Mouse (Mus musculus) hematopoietic stem cell, adult 5-6 weeks (primary cell): ENCODE data around the gene Lmtk2. TPM values are rescaled to one million over a fixed set of nuclear protein-coding genes. Genes with fewer than 3 reads are reported as not detected.

Experiments
- ATAC-seq, 2 experiments: fragments of 125-278 bp in 1 of 2; replicated peaks in 1 of 2; 2 replicates each; pipeline ENCODE4 v1.8.0; 2016 to 2017; ENCODE audit warnings: inconsistent platforms in 2 of 2, mild to moderate bottlenecking in 2 of 2, moderate number of reproducible peaks in 2 of 2, low read depth in 1 of 2, moderate TSS enrichment in 1 of 2; ENCODE audit not compliant: low FRiP score in 2 of 2, poor library complexity in 2 of 2, severe bottlenecking in 2 of 2, insufficient read depth in 1 of 2, low TSS enrichment in 1 of 2
- total RNA-seq: library from RNA; stranded (forward); fragments of 172-1452, 232-1000 nt; gene quantifications from 2 replicates; pipeline ENCODE4 v1.2.3, GENCODE M21; 2017

Lmtk2 gene
- total RNA-seq, 1 experiment from 2014 or later = 13.7 TPM

- peak; percentile 70 to 72; a peak in 2 of 4 replicates for ATAC-seq
These were observed 54.3 kb downstream of the Lmtk2 start for GRCm38 (mm10) chr5:144154528-144154927.

- no peak for ATAC-seq
These were observed 58.4 kb downstream of the Lmtk2 start for GRCm38 (mm10) chr5:144158604-144159003.

- no peak for ATAC-seq
These were observed 58.9 kb downstream of the Lmtk2 start for GRCm38 (mm10) chr5:144159137-144159536.

GRCm38 (mm10) chr5:144162080-144162812, 62.0 kb downstream of the Lmtk2 start:
- no peak for ATAC-seq

GRCm38 (mm10) chr5:144162813-144163517, 62.7 kb downstream of the Lmtk2 start:
- ATAC-seq = no peak

GRCm38 (mm10) chr5:144165756-144166155, 65.5 kb downstream of the Lmtk2 start:
- ATAC-seq = peak in 1 of 2 experiments; percentile 36; a peak in 2 of 4 replicates

- no peak for ATAC-seq
These were observed 69.2 kb downstream of the Lmtk2 start for GRCm38 (mm10) chr5:144169275-144169975.

GRCm38 (mm10) chr5:144173648-144174047, 73.4 kb downstream of the Lmtk2 start:
- ATAC-seq = no peak

GRCm38 (mm10) chr5:144178216-144178615, 78.0 kb downstream of the Lmtk2 start:
- ATAC-seq = no peak

GRCm38 (mm10) chr5:144181249-144181648, 81.0 kb downstream of the Lmtk2 start:
- ATAC-seq = peak; percentile 61 to 62; a peak in 3 of 4 replicates

- peak; percentile 13 to 29; a peak in 3 of 4 replicates for ATAC-seq
These were observed 82.5 kb downstream of the Lmtk2 start for GRCm38 (mm10) chr5:144182542-144183247.

- no peak for ATAC-seq
These were observed 83.0 kb downstream of the Lmtk2 start for GRCm38 (mm10) chr5:144183248-144183559.

- peak; percentile 61 to 64 for ATAC-seq
These were observed 83.6 kb downstream of the Lmtk2 start for GRCm38 (mm10) chr5:144183647-144184335.

- 0 out of 4 replicates have a peak, but pooled peaks of 1 of the 2 experiments have one; percentile 17 for ATAC-seq
These were observed 84.3 kb downstream of the Lmtk2 start for GRCm38 (mm10) chr5:144184350-144185045.

GRCm38 (mm10) chr5:144188422-144188821, 88.2 kb downstream of the Lmtk2 start:
- ATAC-seq = no peak

- ATAC-seq = peak in 1 of 2 experiments; percentile 13; a peak in 1 of 4 replicates
These were observed 89.1 kb downstream of the Lmtk2 start for GRCm38 (mm10) chr5:144189327-144189726.
